Mouse (Mus musculus) cerebellum, postnatal 10 days (tissue): ENCODE results near the gene Cox7a2l.

Experiments
- DNase-seq, 2 experiments: peaks; one replicate each; pipeline ENCODE4 v3.0.0; 2021; ENCODE audit warnings: mixed read lengths in 2 of 2

Cox7a2l gene

GRCm38 (mm10) chr17:83526091-83526561 is 9.0 kb upstream of the Cox7a2l start:
- DNase-seq = peak in 1 of 2 experiments; percentile 24

GRCm38 (mm10) chr17:83525596-83525995 is 8.5 kb upstream of the Cox7a2l start:
- DNase-seq = peak in 1 of 2 experiments; percentile 35

DNA sequence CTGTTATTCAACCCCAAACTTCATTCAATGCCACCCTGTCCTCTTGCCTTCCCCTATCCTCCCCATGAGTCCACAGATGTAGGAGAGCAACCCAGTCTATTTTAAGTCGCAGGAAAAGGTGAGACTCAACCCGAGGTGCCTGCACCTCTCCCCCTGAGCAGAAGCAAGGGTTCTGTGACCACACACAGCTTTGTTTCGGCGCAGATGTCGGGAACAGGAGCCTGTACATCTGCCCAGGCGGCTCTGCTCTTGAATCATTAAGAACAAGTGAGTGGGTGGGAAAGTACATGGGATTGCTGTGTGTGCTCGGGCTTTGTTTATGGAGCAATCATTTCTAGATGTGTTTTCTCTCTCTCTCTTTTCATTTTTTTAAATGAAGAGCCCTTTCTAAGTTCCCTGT is 7.6 kb upstream of the Cox7a2l start:
- DNase-seq = no peak

DNA sequence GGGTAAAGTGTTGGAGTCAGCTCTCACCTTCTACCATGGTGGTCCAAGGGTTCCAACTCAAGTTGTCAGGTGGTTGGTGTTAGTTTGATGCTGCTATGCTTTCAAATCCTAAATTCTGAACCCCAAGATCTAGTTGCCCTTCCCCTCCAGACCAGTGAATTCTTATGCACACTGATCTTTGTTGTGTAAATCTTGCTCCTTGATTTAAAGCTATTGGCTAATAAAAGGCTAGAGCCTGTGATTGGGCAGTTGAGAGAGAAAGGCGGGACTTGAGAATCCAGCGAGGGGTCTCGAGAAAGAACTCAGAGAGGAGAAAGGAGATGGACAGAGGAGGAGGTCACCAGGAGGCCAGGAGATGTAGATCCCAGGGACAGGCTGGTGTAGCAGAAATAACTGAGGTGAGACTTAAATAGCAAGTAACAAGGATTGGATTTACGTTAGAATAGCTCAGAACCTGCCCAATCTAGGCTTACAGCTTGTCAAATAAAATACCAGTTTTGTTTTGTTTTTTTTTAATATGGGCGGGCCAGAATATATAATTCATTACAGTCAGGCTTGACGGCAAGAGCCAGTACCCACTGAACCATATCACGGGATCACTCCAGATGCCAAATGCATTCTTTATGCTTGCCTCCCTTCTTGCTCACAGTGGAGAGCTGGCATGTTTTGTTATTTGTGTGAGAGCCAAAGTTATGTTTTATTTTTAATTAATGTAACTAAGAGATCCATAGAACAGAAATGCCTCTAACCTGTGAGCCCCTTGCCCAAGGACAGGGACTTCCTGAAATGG is 5.7 kb upstream of the Cox7a2l start:
- no peak for DNase-seq

GRCm38 (mm10) chr17:83521881-83522280 is 4.8 kb upstream of the Cox7a2l start:
- no peak for DNase-seq

DNA sequence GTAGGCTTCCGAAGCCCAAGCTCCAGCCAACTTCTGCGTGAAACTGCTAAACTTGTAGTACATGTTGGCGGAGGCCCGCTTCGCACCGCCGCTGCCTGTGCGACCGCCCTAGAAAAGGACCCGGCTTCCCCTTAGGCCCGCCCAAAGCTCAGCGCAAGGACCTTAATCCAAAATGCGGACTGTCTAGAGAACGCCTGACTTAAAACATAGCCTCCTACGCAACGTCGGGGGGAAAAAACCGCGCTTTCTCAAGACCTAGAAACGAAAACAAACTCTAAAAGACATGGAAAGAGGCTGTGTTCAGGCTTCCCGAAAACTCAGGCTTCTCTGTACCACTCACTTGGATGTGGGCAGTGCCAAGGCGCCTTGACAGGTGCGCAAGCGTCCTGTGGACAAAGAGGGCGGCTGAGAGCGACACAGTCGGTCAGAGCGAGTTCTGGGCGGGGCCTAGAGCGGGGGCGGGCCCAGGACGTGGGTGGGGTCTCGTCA is 2.9 kb downstream of the Cox7a2l start:
- DNase-seq = peak; percentile 94 to 96

DNA sequence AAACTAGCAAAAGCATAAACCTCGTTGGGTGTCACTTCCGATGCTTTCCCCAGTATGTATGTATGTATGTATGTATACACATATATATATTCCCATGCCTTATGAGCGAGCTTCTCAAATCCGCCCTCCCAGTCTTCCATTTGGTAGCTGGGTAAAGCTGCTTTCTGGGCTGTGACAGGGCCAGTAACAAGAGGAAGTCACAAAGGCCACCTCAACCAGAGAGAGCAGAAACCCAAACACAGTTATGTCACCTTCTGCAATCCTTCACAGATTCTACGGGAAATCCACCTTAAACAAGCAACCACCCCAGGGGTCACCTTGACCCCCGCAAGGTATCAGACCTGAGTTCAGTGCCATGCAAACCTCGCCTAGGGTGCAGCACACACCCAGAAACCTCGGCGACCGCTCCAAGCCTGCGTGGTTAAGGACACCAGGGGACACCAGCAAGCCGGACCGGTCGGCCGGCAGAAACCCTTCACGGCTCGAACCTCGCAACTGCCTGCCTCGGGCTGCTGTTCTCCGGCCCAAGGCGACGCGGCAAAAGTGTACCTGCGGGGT is 3.4 kb downstream of the Cox7a2l start:
- no peak for DNase-seq

GRCm38 (mm10) chr17:83512130-83512529 is 5.0 kb downstream of the Cox7a2l start:
- no peak for DNase-seq

GRCm38 (mm10) chr17:83503693-83504092 is 13.4 kb downstream of the Cox7a2l start:
- no peak for DNase-seq

GRCm38 (mm10) chr17:83499692-83500091 is 17.4 kb downstream of the Cox7a2l start:
- no peak for DNase-seq

- DNase-seq = no peak
These were observed 18.2 kb downstream of the Cox7a2l start for GRCm38 (mm10) chr17:83498889-83499288.

DNA sequence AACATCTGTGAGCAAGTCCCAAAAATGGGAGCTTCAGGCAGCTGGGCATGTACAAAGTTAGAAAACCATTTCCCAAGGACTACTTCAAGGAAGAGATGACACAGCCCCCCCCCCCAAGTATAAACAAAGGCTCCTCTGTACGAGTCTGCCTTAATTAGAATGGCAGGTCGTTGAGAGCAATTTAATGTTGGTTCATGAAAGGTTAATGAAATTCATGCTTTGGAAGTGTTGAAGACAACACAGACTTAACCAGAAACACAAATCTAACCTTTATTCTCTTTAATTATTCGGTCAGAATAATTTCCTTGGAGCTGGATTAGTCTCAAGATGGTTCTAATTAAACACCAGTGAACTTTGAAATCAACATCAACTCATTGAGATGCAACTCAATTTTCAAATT is 29.4 kb downstream of the Cox7a2l start:
- DNase-seq = no peak

DNA sequence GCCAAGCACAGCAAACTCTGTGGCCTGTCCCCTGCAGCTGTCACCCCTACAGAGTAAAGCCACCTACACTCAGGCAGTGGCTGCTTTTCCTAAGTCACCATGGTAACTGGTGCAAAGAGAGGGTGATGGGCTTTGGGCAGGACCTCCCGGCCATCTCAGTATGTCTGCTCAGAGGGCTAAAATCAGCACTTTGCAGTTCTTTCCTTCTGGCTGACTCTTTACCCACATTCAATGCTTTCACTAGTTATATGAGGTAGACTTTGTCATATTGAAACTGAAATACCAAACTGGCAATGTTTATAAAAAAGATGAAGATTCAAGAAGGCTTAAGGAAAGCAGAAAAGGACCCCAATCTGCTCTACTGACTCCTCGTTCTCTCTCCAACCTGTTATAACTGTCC is 33.3 kb downstream of the Cox7a2l start:
- DNase-seq = no peak

GRCm38 (mm10) chr17:83482817-83483536 is 34.2 kb downstream of the Cox7a2l start:
- DNase-seq = no peak

GRCm38 (mm10) chr17:83481551-83481950 is 35.6 kb downstream of the Cox7a2l start:
- DNase-seq = peak; percentile 59 to 68

DNA sequence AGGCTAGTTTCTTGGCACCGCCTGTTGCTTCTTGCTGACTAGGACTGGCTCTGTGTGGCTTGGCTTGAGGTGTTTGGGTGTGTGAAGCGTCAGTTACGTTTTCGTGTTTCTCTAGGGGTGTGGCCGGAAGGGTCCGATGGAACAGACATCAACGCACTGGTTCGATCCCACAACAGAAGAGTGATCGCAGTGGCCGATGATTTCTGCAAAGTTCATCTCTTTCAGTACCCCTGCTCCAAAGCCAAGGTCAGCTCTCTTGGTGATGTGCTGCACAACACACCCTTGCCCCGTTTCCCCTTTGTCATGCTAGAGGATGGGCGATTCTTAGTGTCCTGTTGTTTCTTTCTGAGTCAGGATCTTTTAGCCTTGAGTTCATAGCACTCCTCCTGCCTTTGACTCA is 40.0 kb downstream of the Cox7a2l start:
- no peak for DNase-seq

DNA sequence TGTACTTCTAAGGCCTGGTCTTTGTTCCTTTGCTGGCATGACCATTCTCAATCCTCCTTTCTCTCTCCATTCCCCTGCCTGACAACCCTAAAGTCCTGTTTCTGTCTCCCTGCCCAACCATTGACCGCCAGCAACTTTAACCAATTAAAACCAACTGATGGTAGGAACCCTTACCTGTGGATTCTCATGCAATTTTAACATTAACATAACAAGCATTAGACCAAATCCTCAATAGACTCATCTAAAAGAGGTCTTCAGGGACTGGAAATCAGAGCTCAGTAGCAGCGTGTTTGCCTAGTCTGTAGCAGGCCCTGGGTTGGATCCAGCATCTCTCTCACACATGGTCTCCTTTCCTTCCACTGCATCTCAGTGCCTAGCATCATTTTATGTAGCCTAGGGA is 47.5 kb downstream of the Cox7a2l start:
- DNase-seq = no peak

GRCm38 (mm10) chr17:83466697-83467251 is 50.4 kb downstream of the Cox7a2l start:
- no peak for DNase-seq

DNA sequence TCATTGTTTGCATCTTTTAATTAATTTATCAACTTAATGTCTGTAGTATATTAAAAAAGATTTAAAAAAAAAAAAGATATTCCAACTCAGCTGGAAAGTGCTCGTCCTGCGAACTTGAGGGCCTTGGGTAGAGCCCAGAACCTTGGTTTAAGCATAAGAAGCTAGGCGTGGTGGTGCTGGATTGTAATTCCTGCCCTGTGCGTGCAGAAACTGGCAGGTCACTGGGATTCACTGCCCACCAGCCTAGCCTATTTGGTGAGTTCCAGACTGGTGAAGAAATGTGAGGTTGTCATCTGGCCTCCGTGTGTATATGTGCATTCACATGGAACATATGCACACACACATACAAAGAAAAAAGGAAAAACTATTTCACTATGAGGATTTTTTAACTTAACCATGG is 51.2 kb downstream of the Cox7a2l start:
- no peak for DNase-seq

- no peak for DNase-seq
These were observed 59.9 kb downstream of the Cox7a2l start for GRCm38 (mm10) chr17:83457271-83457670.

- no peak for DNase-seq
These were observed 63.5 kb downstream of the Cox7a2l start for GRCm38 (mm10) chr17:83453587-83453986.

GRCm38 (mm10) chr17:83452451-83452850 is 64.7 kb downstream of the Cox7a2l start:
- no peak for DNase-seq
